ENCODE assay signal across 9 mouse cellular contexts in genomic region chr4:134020621-134021020, GRCm38 (mm10). TPM values are rescaled to one million over a fixed set of nuclear protein-coding genes. Genes with fewer than 3 reads are reported as not detected.
DNase-seq lines count a peak whose midpoint lies in the region; ATAC-seq and TF ChIP-seq lines count a peak whose summit lies in the region.
"Had no signal": no experiment of that assay in that cellular context is flagged by ENCODE, and none has a peak within 500 bp of the region (broad histone marks: within the 10 kb centered on the region; RNA-seq: fewer than 3 reads in every experiment).

No protein-coding gene starts in this region.

- no peaks in the 10 kb centered on the region for H3K36me3 ChIP-seq in intestine, embryonic 14.5 days (ENCODE audit: control insufficient read depth, insufficient read depth, low read length)
- H3K36me3 ChIP-seq in intestine, embryonic 15.5 days = no peaks in the 10 kb centered on the region
- H3K36me3 ChIP-seq in embryonic facial prominence, embryonic 11.5 days (replicated peaks; ENCODE audit: control insufficient read depth, insufficient read depth, low read depth, low read length) = no peaks in the 10 kb centered on the region
- no peaks in the 10 kb centered on the region for H3K36me3 ChIP-seq in hindbrain, embryonic 14.5 days (replicated peaks; ENCODE audit: control insufficient read depth, insufficient read depth)

- CTCF ChIA-PET in Patski (lab: Charles Lee) = no interaction called here

- no peak overlapping the region for H3K27ac ChIP-seq in intestine, embryonic 14.5 days (ENCODE audit: low read depth)
- no peak overlapping the region for H3K27ac ChIP-seq in intestine, embryonic 15.5 days
- no peak overlapping the region for H3K27ac ChIP-seq in embryonic facial prominence, embryonic 11.5 days (replicated peaks; ENCODE audit: low read depth, low read length)
- no peak overlapping the region for H3K27ac ChIP-seq in hindbrain, embryonic 14.5 days

- 3% methylated on average over 11 of the region's 11 CpGs for WGBS in intestine, embryonic 14.5 days
- WGBS in intestine, embryonic 15.5 days = 5% methylated on average over 11 of the region's 11 CpGs
- 4% methylated on average over 11 of the region's 11 CpGs for WGBS in embryonic facial prominence, embryonic 11.5 days
- 6% methylated on average over 11 of the region's 11 CpGs for WGBS in hindbrain, embryonic 14.5 days

- peaks cover 36% of the 10 kb centered on the region for H3K27me3 ChIP-seq in intestine, embryonic 14.5 days (replicated peaks; ENCODE audit: control insufficient read depth, insufficient read depth, low read length)
- peaks cover 42% of the 10 kb centered on the region for H3K27me3 ChIP-seq in intestine, embryonic 15.5 days (replicated peaks)
- peaks cover 17% of the 10 kb centered on the region for H3K27me3 ChIP-seq in Patski
- no peaks in the 10 kb centered on the region for H3K27me3 ChIP-seq in embryonic facial prominence, embryonic 11.5 days (ENCODE audit: control insufficient read depth, insufficient read depth, low read length)
- H3K27me3 ChIP-seq in hindbrain, embryonic 14.5 days (ENCODE audit: control insufficient read depth, insufficient read depth, low read length) = peaks cover 19% of the 10 kb centered on the region

- no peak overlapping the region for H3K4me2 ChIP-seq in intestine, embryonic 14.5 days (ENCODE audit: low read length)
- no peak overlapping the region for H3K4me2 ChIP-seq in intestine, embryonic 15.5 days (replicated peaks)
- H3K4me2 ChIP-seq in embryonic facial prominence, embryonic 11.5 days (ENCODE audit: low read depth, low read length) = no peak overlapping the region
- peak overlapping the region; percentile 63 for H3K4me2 ChIP-seq in hindbrain, embryonic 14.5 days (replicated peaks)

- H3K9ac ChIP-seq in intestine, embryonic 14.5 days (ENCODE audit: low read length) = no peak overlapping the region
- no peak overlapping the region for H3K9ac ChIP-seq in intestine, embryonic 15.5 days
- no peak overlapping the region for H3K9ac ChIP-seq in embryonic facial prominence, embryonic 11.5 days (replicated peaks; ENCODE audit: low read length)
- H3K9ac ChIP-seq in hindbrain, embryonic 14.5 days = no peak overlapping the region

- no peaks in the 10 kb centered on the region for H3K9me3 ChIP-seq in intestine, embryonic 14.5 days (ENCODE audit: control insufficient read depth, low read length)
- no peaks in the 10 kb centered on the region for H3K9me3 ChIP-seq in intestine, embryonic 15.5 days
- no peaks in the 10 kb centered on the region for H3K9me3 ChIP-seq in embryonic facial prominence, embryonic 11.5 days (replicated peaks; ENCODE audit: control insufficient read depth, low read length)
- no peaks in the 10 kb centered on the region for H3K9me3 ChIP-seq in hindbrain, embryonic 14.5 days (ENCODE audit: control insufficient read depth, low read length)

- TF ChIP-seq CTCF in Patski (IDR thresholded peaks at IDR 0.05) = no peak

- in situ Hi-C loops in Patski (cut with MboI; ENCODE audit: low pct_unique_long_range_greater_than_20kb) = no loop called here

- no peak overlapping the region for H3K4me3 ChIP-seq in intestine, embryonic 14.5 days (ENCODE audit: low read depth, low read length)
- H3K4me3 ChIP-seq in intestine, embryonic 15.5 days (replicated peaks) = no peak overlapping the region
- H3K4me3 ChIP-seq in embryonic facial prominence, embryonic 11.5 days (ENCODE audit: low read depth, low read length) = no peak overlapping the region
- no peak overlapping the region for H3K4me3 ChIP-seq in hindbrain, embryonic 14.5 days (replicated peaks; ENCODE audit: low read length)

- peaks cover 13% of the 10 kb centered on the region; the same call in 1 of the 2 replicates for H3K4me1 ChIP-seq in intestine, embryonic 14.5 days (replicated peaks; ENCODE audit: control insufficient read depth, insufficient read depth, low read length)
- peaks cover 21% of the 10 kb centered on the region for H3K4me1 ChIP-seq in intestine, embryonic 15.5 days (replicated peaks)
- H3K4me1 ChIP-seq in embryonic facial prominence, embryonic 11.5 days (ENCODE audit: control insufficient read depth, insufficient read depth, low read length) = peaks cover 17% of the 10 kb centered on the region
- peaks cover 23% of the 10 kb centered on the region for H3K4me1 ChIP-seq in hindbrain, embryonic 14.5 days (replicated peaks; ENCODE audit: control insufficient read depth, insufficient read depth, low read length)

- peak; percentile 98 for DNase-seq in intestine, embryonic 14.5 days (ENCODE audit: low spot score)
- peak; percentile 19 for DNase-seq in Patski (ENCODE audit: low read depth, low spot score)
- peak; percentile 91 for DNase-seq in embryonic facial prominence, embryonic 11.5 days (ENCODE audit: low spot score)
- peak; percentile 70 for DNase-seq in hindbrain, embryonic 14.5 days (ENCODE audit: low spot score)
- DNase-seq in lung, postnatal 36 days = peak; percentile 83
- peak; percentile 81 for DNase-seq in ovary, postnatal 36 days (ENCODE audit: low spot score)
- DNase-seq in layer of hippocampus, postnatal 36 days = no peak

- POLR2A ChIA-PET in Patski (lab: Charles Lee) = no interaction called here

- no peak for ATAC-seq in intestine, embryonic 14.5 days (replicated peaks; ENCODE audit: low FRiP score, low TSS enrichment, low read depth)
- no peak for ATAC-seq in intestine, embryonic 15.5 days
- no peak for ATAC-seq in Patski
- no peak for ATAC-seq in embryonic facial prominence, embryonic 11.5 days (replicated peaks; ENCODE audit: insufficient number of reproducible peaks, low FRiP score, low TSS enrichment, low read depth)
- no peak for ATAC-seq in hindbrain, embryonic 14.5 days (ENCODE audit: low FRiP score)

RNA-seq across cellular contexts. Expression of gene Lin28a, which starts 2.0 kb away (rescaled TPM):
- polyA plus RNA-seq in intestine, embryonic 14.5 days (2014; fragmentation: Nextera tagmentation; extraction: Ambion mirVana) = 0.05 and 0.08 TPM in 2 replicates
- 0.05 and 0.10 TPM in 2 replicates for polyA plus RNA-seq in intestine, embryonic 15.5 days (2015; fragmentation: Nextera tagmentation; extraction: Ambion mirVana)
- polyA plus RNA-seq in Patski (2021) = not detected
- 0.49 and 2.2 TPM in 2 replicates for polyA plus RNA-seq in embryonic facial prominence, embryonic 11.5 days (2014; fragmentation: Nextera tagmentation; extraction: Ambion mirVana)
- 0.13 and 0.27 TPM in 2 replicates for polyA plus RNA-seq in hindbrain, embryonic 14.5 days (2014; fragmentation: Nextera tagmentation; extraction: Ambion mirVana)
- total RNA-seq in layer of hippocampus, postnatal 36 days (2021) = not detected

RNA-seq across cellular contexts. Expression of gene Dhdds, which starts 19.9 kb away (rescaled TPM):
- polyA plus RNA-seq in intestine, embryonic 14.5 days (2014; fragmentation: Nextera tagmentation; extraction: Ambion mirVana) = 43.5 and 46.6 TPM in 2 replicates
- 40.3 and 41.9 TPM in 2 replicates for polyA plus RNA-seq in intestine, embryonic 15.5 days (2015; fragmentation: Nextera tagmentation; extraction: Ambion mirVana)
- 28.3 TPM for polyA plus RNA-seq in Patski (2021)
- 38.1 and 46.1 TPM in 2 replicates for polyA plus RNA-seq in embryonic facial prominence, embryonic 11.5 days (2014; fragmentation: Nextera tagmentation; extraction: Ambion mirVana)
- polyA plus RNA-seq in hindbrain, embryonic 14.5 days (2014; fragmentation: Nextera tagmentation; extraction: Ambion mirVana) = 49.3 and 49.6 TPM in 2 replicates
- 10 to 100 TPM; 57.8 to 62.6 TPM for total RNA-seq in layer of hippocampus, postnatal 36 days (2021)

RNA-seq across cellular contexts. Expression of gene Zfp683, which starts 33.0 kb away (rescaled TPM):
- not detected in 2 replicates for polyA plus RNA-seq in intestine, embryonic 14.5 days (2014; fragmentation: Nextera tagmentation; extraction: Ambion mirVana)
- not detected in 2 replicates for polyA plus RNA-seq in intestine, embryonic 15.5 days (2015; fragmentation: Nextera tagmentation; extraction: Ambion mirVana)
- not detected for polyA plus RNA-seq in Patski (2021)
- not detected in 2 replicates for polyA plus RNA-seq in embryonic facial prominence, embryonic 11.5 days (2014; fragmentation: Nextera tagmentation; extraction: Ambion mirVana)
- not detected in 2 replicates for polyA plus RNA-seq in hindbrain, embryonic 14.5 days (2014; fragmentation: Nextera tagmentation; extraction: Ambion mirVana)
- not detected for total RNA-seq in layer of hippocampus, postnatal 36 days (2021)
- polyA plus RNA-seq: stomach, embryonic 14.5 days had no signal

RNA-seq across cellular contexts. Expression of gene Crybg2, which starts 40.0 kb away (rescaled TPM):
- polyA plus RNA-seq in intestine, embryonic 14.5 days (2014; fragmentation: Nextera tagmentation; extraction: Ambion mirVana) = 8.9 and 11.4 TPM in 2 replicates
- polyA plus RNA-seq in intestine, embryonic 15.5 days (2015; fragmentation: Nextera tagmentation; extraction: Ambion mirVana) = 14.9 and 16.6 TPM in 2 replicates
- polyA plus RNA-seq in Patski (2021) = 0.18 TPM
- 1.8 and 3.6 TPM in 2 replicates for polyA plus RNA-seq in embryonic facial prominence, embryonic 11.5 days (2014; fragmentation: Nextera tagmentation; extraction: Ambion mirVana)
- 3.0 and 4.7 TPM in 2 replicates for polyA plus RNA-seq in hindbrain, embryonic 14.5 days (2014; fragmentation: Nextera tagmentation; extraction: Ambion mirVana)
- 1 to 10 TPM; 1.2 to 1.8 TPM for total RNA-seq in layer of hippocampus, postnatal 36 days (2021)

RNA-seq across cellular contexts. Expression of gene Hmgn2, which starts 52.2 kb away (rescaled TPM):
- polyA plus RNA-seq in intestine, embryonic 14.5 days (2014; fragmentation: Nextera tagmentation; extraction: Ambion mirVana) = 2,568 and 2,768 TPM in 2 replicates
- 1,763 and 2,086 TPM in 2 replicates for polyA plus RNA-seq in intestine, embryonic 15.5 days (2015; fragmentation: Nextera tagmentation; extraction: Ambion mirVana)
- polyA plus RNA-seq in Patski (2021) = 170 TPM
- polyA plus RNA-seq in embryonic facial prominence, embryonic 11.5 days (2014; fragmentation: Nextera tagmentation; extraction: Ambion mirVana) = 3,707 and 3,970 TPM in 2 replicates
- 1,104 and 1,147 TPM in 2 replicates for polyA plus RNA-seq in hindbrain, embryonic 14.5 days (2014; fragmentation: Nextera tagmentation; extraction: Ambion mirVana)
- 100 to 1,000 TPM; 119 to 123 TPM for total RNA-seq in layer of hippocampus, postnatal 36 days (2021)

Comparison
In these comparisons a context has a peak if more than half of its experiments do, and no peak if none do; other contexts are left out.
1. DNase-seq: peak in intestine, embryonic 14.5 days (single experiment), Patski (single experiment), embryonic facial prominence, embryonic 11.5 days (single experiment), hindbrain, embryonic 14.5 days (single experiment), lung, postnatal 36 days (single experiment) and ovary, postnatal 36 days (single experiment); none in layer of hippocampus, postnatal 36 days (0 of 2).